Mouse (Mus musculus): ENCODE measurements at regions not wholly inside any gene's neighbourhood (a gene's known extent, or its start where the extent isn't known, plus 50 kb on each side); places are given as distances from the start of the nearest gene placed in this dataset.
"Not testable (repeated sequence)": the region's sequence is repeated elsewhere in the genome, so short reads cannot be mapped to it uniquely, and the experiment has no call there.

- no peak for TF ChIP-seq CTCF (IDR thresholded peaks at IDR 0.05)
- H3K4me3 ChIP-seq, result no peak overlapping the region
- no peak for DNase-seq (ENCODE audit: extremely low spot score in 1 of 2, low spot score in 2 of 2)
- H3K27ac ChIP-seq, result no peak overlapping the region
- intact Hi-C loops (cut with DNase I), result no loop called here
Observed at GRCm38 (mm10) chr8:7323067-7323675, 1337.9 kb downstream of the Efnb2 start.

- H3K4me3 ChIP-seq, result no peak overlapping the region
- no peak for DNase-seq (ENCODE audit: extremely low spot score in 1 of 2, low spot score in 2 of 2)
- intact Hi-C loops (cut with DNase I), result no loop called here
- H3K27ac ChIP-seq, result no peak overlapping the region
- TF ChIP-seq CTCF (IDR thresholded peaks at IDR 0.05), result no peak
Observed at GRCm38 (mm10) chr8:7322376-7323066, 1338.5 kb downstream of the Efnb2 start.

DNA sequence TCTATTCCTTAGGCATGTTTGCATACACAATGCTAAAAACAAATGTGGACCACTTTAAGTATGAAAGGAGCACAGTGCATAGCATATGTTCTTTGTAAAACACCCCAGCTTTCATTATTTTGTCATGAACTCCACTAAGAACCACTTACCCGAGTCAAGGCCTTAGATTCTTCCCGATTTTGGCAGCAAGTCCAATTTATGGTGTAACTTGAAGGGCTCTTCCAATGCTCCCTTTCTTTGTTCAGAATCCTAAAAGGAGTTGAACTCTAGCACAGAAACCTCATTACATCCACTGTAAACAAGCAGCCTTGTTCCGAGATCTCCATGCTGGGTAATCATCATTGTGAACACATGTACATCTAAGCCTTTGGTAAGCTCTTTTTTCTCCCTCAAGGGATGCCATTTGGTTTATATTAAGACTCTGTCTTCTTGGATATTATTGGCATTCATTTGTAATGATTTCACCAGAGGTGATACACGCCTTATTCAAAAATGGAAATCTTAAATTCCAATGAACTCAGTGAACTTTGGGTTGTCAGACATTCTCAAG, 1344.2 kb downstream of the Efnb2 start:
- no peak for DNase-seq (ENCODE audit: extremely low spot score in 1 of 2, low spot score in 2 of 2)
- Histone ChIP-seq H3K4me3 (no peak overlapping the region), H3K27ac (no peak overlapping the region)
- intact Hi-C loops (cut with DNase I), result no loop called here
- TF ChIP-seq CTCF (IDR thresholded peaks at IDR 0.05), result no peak

DNA sequence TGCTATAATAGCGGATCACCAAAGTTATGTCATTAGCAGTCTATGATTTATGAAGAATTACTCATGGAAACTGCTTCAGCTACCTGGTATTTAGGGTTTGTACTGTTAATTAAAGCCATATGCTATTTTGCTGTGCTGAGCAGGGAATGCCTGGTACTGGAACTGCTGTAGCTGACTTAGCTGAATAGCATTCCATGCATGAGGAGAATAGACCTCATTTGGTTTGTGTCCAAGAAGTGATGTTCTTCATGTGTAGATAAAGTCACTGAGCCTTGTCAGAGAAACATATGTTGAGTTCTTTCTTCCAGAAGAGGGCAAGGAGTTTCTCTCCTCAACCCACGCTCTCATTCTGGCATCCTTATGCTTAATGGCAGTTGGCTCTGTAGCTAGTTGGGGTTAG, 1351.8 kb downstream of the Efnb2 start:
- TF ChIP-seq CTCF (IDR thresholded peaks at IDR 0.05), result no peak
- H3K27ac ChIP-seq, result no peak overlapping the region
- intact Hi-C loops (cut with DNase I), result no loop called here
- no peak overlapping the region for H3K4me3 ChIP-seq
- DNase-seq (ENCODE audit: extremely low spot score in 1 of 2, low spot score in 2 of 2), result no peak

DNA sequence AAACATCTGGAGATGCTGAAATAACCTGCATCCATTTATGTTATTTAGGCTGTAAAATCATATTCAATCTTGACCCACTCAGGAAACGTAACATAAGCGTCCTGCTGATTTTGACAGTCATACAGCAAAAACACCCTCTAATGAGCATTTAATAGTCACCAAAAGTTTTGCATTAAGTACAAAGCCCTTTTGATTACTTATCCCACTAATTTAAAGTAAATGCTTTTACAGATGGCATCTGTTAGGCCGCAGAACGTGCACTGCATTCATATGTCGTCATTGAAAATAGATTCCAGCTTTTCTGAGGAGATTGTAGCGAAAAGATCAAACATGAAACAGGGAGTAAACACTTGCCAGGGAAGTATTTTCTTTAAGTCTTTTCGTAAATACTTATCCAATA, 1371.7 kb downstream of the Efnb2 start:
- Histone ChIP-seq H3K4me3 (no peak overlapping the region), H3K27ac (no peak overlapping the region)
- no peak for TF ChIP-seq CTCF (IDR thresholded peaks at IDR 0.05)
- intact Hi-C loops (cut with DNase I), result no loop called here
- no peak for DNase-seq (ENCODE audit: extremely low spot score in 1 of 2, low spot score in 2 of 2)

DNA sequence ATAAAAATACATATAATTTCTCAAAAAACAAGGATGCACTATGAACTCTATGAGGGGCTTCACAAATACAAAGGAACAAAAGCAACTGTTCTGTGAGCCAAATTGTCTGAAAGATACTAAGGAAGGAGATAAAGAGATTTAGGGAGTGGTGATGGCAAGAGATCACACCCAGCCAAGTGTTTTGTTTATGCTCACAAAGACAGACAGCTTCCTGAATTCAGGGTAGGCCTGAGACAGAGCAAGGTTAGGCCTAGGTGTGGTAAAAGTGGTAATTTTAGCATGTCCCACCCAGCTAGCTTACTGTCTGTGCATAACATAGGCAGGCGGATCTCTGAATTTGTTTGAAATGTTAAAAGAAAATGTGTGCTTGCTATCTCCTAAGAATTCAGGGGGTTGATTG, 1374.5 kb downstream of the Efnb2 start:
- intact Hi-C loops (cut with DNase I), result no loop called here
- Histone ChIP-seq H3K27ac (no peak overlapping the region), H3K4me3 (no peak overlapping the region)
- no peak for DNase-seq (ENCODE audit: extremely low spot score in 1 of 2, low spot score in 2 of 2)
- no peak for TF ChIP-seq CTCF (IDR thresholded peaks at IDR 0.05)

- no peak overlapping the region for H3K27ac ChIP-seq
- H3K4me3 ChIP-seq, result no peak overlapping the region
- TF ChIP-seq CTCF (IDR thresholded peaks at IDR 0.05), result no peak
- intact Hi-C loops (cut with DNase I), result no loop called here
- no peak for DNase-seq (ENCODE audit: extremely low spot score in 1 of 2, low spot score in 2 of 2)
Observed at GRCm38 (mm10) chr8:7267406-7267805, 1393.6 kb downstream of the Efnb2 start.

GRCm38 (mm10) chr8:7254336-7254735, 1406.7 kb downstream of the Efnb2 start:
- H3K27ac ChIP-seq; DNase-seq (ENCODE audit: extremely low spot score in 1 of 2, low spot score in 2 of 2); intact Hi-C loops (cut with DNase I); H3K4me3 ChIP-seq: not testable (repeated sequence)

DNA sequence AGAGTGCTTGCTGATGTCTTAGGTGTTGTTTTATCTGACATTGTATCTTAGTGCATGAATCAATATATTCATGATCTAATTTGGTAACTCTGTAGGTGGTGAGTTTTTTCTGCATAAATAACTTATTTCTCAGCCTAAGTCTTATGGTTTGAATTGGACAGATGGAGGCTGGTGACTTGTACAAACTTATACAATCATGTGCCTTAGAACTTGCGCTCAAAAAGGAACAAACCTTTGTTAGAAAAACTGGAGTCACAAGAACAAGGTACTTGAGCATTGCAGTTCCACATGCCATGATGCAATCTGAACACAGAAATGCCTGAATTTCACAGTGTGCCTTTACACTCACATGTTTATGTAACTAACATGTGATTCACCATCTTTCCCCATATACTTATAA, 1420.7 kb downstream of the Efnb2 start:
- no peak for DNase-seq (ENCODE audit: extremely low spot score in 1 of 2, low spot score in 2 of 2)
- Histone ChIP-seq H3K4me3 (no peak overlapping the region), H3K27ac (no peak overlapping the region)
- no peak for TF ChIP-seq CTCF (IDR thresholded peaks at IDR 0.05)
- intact Hi-C loops (cut with DNase I), result no loop called here

GRCm38 (mm10) chr8:7234006-7234405, 1427.0 kb downstream of the Efnb2 start:
- TF ChIP-seq CTCF (IDR thresholded peaks at IDR 0.05), result no peak
- no peak overlapping the region for H3K4me3 ChIP-seq
- DNase-seq (ENCODE audit: extremely low spot score in 1 of 2, low spot score in 2 of 2), result no peak

GRCm38 (mm10) chr8:7219300-7219699, 1441.7 kb downstream of the Efnb2 start:
- no peak for DNase-seq (ENCODE audit: extremely low spot score in 1 of 2, low spot score in 2 of 2)
- intact Hi-C loops (cut with DNase I), result no loop called here
- no peak for TF ChIP-seq CTCF (IDR thresholded peaks at IDR 0.05)
- no peak overlapping the region for H3K27ac ChIP-seq
- H3K4me3 ChIP-seq, result no peak overlapping the region

More at GRCm38 (mm10) chr8:7234006-7234405, 1427.0 kb downstream of the Efnb2 start:
- no peak overlapping the region for H3K27ac ChIP-seq
- intact Hi-C loops (cut with DNase I), result no loop called here

DNA sequence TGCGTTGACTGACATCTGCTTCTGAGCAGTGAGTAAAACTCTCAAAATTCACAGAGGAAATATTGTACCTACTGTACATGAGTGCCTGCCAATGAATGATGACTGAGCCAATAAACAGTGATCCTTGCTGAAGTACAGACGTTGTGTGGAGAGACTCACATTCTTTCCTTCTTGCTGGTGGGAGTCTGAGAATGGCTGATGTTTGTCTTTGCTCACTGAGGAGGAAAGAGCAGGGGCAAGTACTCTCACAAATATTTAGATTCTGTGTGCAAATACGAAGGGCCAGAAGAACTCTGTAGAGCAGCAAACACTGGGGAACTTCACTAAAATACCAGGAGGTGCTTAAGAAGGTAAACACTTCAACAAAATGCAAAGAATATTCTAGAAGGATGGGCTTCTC, 1453.9 kb downstream of the Efnb2 start:
- Histone ChIP-seq H3K4me3 (no peak overlapping the region), H3K27ac (no peak overlapping the region)
- intact Hi-C loops (cut with DNase I), result no loop called here
- TF ChIP-seq CTCF (IDR thresholded peaks at IDR 0.05), result no peak
- DNase-seq (ENCODE audit: extremely low spot score in 1 of 2, low spot score in 2 of 2), result no peak

DNA sequence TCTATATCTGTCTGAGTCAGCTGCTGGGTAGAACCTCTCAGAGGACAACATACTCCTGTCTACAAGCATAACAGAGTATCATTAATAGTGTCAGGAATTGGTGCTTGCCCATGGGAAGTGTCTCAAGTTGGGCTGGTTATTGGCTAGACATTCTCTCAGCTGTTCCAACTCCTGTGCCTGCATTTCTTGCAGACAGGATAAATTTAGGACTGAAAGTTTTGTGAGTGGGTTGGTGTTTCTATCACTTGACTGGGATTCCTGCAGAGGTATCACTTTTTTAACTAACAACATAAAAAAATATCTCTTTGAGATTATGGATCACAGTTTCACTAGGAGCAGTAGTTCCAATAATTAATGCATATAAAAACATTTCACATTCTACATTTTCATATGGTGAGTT, 1454.4 kb downstream of the Efnb2 start:
- Histone ChIP-seq H3K27ac (no peak overlapping the region), H3K4me3 (no peak overlapping the region)
- TF ChIP-seq CTCF (IDR thresholded peaks at IDR 0.05), result no peak
- DNase-seq (ENCODE audit: extremely low spot score in 1 of 2, low spot score in 2 of 2), result no peak
- intact Hi-C loops (cut with DNase I), result no loop called here

All from left cerebral cortex, adult 2 months (tissue).